Mouse (Mus musculus) megakaryocyte-erythroid progenitor cell, adult 5 weeks (primary cell): ENCODE measurements around the gene Itprid2. TPM values are rescaled to one million over a fixed set of nuclear protein-coding genes. Genes with fewer than 3 reads are reported as not detected.

Source experiments
- polyA plus RNA-seq: library from polyadenylated mRNA; stranded (reverse); fragments of >175 nt; gene quantifications from 2 replicates; pipeline ENCODE4 v1.2.3, GENCODE M21; 2012

Itprid2 gene
- 10.2 and 21.0 TPM in 2 replicates for polyA plus RNA-seq

DNA sequence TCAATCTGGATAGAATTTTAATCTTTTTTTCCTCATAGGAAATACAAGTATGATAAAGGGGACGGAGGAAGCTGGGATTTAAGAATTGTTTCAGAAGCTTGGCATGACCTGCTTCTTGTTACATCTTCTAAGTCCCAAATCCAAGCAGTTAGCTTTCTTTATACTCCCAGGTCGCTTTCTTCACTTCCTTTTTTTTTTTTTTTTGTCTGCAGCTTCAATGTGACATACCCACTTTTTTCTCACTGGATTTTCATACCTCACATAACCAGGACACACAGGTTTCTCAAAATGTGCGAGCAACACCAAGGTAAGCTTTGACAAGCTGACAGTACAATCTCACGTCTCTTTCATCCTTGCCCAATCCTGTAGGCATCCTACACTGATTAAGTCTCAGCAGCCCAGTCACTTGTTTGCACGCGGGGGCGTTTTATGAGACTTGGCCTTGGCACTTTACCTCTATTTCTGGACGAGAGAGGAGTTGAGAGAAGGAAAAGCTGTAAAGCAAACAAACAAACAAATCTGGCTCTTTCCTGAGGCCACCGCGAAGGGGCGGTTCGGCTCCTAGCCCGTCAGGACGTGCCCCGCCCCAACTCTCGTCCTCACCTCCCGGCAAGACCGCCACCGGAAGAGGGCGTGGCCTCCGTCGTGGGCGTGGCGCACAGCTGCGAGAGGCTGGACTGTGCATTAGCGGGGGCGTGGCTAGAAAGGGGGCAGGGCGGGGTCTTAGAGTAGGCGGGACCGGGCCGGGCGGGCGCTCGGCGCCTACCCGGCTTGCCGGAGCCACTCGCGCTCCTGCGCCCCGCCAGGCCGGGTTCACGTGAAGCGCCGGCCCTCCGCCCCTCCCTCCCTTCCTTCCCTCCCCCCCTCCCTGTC lies at the start of gene Itprid2:
Gene Itprid2, plus strand, starts transcription at position 825 of the 873 bp plus-strand sequence.

DNA sequence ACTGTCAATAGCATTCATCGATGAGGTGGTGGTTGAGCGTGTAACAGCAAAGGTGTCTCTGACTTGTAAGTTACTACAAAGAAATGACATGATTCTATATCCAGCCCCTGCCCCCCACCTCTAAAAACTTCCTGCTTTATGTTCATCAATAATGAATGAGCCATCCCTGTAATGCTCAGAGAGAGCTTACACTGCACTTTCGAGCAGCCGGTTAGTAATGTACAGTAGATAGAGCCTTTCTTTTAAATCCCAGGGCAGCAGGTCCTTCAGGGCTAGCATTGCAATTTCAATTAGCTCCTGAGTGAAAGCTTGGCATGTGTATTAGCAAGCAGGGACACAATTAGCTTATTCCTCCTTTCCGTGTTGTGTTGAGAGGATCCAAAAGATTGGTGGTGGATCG lies 72.4 kb downstream of the Itprid2 start, which contains the start of gene Ppp1r1c:
Gene Ppp1r1c, plus strand, starts transcription at position 206 of the 400 bp plus-strand sequence.

Other genes starting within 250 kb of the Itprid2 start
- 0.03 TPM in 1 of 2 replicates, not detected in the other for gene Neurod1, start 178.6 kb upstream of the Itprid2 start, polyA plus RNA-seq
- gene Cerkl, start 178.6 kb upstream of the Itprid2 start, polyA plus RNA-seq: 0.76 and 2.9 TPM in 2 replicates
- gene Ppp1r1c, start 72.4 kb downstream of the Itprid2 start, polyA plus RNA-seq: 0.02 TPM in 1 of 2 replicates, not detected in the other